Mouse (Mus musculus) spleen, postnatal 10 days (tissue): Measurements from ENCODE around the gene Svs3a.
"Not testable (repeated sequence)": the region's sequence is repeated elsewhere in the genome, so short reads cannot be mapped to it uniquely, and the experiment has no call there.

ENCODE experiments used
- DNase-seq, 2 experiments: peaks; one replicate each; pipeline ENCODE4 v3.0.0; 2021 to 2022; ENCODE audit warnings: low spot score in 2 of 2

The Svs3a gene

GRCm38 (mm10) chr2:164288968-164289367 is at the start of gene Svs3a:
Gene Svs3a (plus strand): TSS chr2:164289268.
- not testable (repeated sequence) for DNase-seq

- not testable (repeated sequence) for DNase-seq
These were observed 32.5 kb upstream of the Svs3a start, which contains the start of gene Svs3b for GRCm38 (mm10) chr2:164256540-164256939. Gene Svs3b (minus strand): TSS chr2:164256640.

GRCm38 (mm10) chr2:164278359-164278758 is 10.7 kb upstream of the Svs3a start, which contains the start of gene Svs4:
Gene Svs4 (minus strand): TSS chr2:164278459.
- no peak for DNase-seq

GRCm38 (mm10) chr2:164312599-164312998 is 23.5 kb downstream of the Svs3a start:
- no peak for DNase-seq

GRCm38 (mm10) chr2:164315460-164315859 is 26.4 kb downstream of the Svs3a start:
- not testable (repeated sequence) for DNase-seq

GRCm38 (mm10) chr2:164316451-164316850 is 27.4 kb downstream of the Svs3a start, which contains the start of gene Svs6:
Gene Svs6 (plus strand): TSS chr2:164316751.
- DNase-seq, result not testable (repeated sequence)

- no peak for DNase-seq
These were observed 31.9 kb downstream of the Svs3a start for GRCm38 (mm10) chr2:164320983-164321382.

- not testable (repeated sequence) for DNase-seq
These were observed 43.4 kb downstream of the Svs3a start, which contains the start of gene Svs5 for GRCm38 (mm10) chr2:164332440-164332839. Gene Svs5 (plus strand): TSS chr2:164332740.
